Mouse (Mus musculus) monocyte, adult 5-6 weeks (primary cell): ENCODE data around the gene Celf2. TPM values are rescaled to one million over a fixed set of nuclear protein-coding genes. Genes with fewer than 3 reads are reported as not detected.

ENCODE experiments used
- ATAC-seq: fragments of 153-309, 156-312 bp; replicated peaks from 2 replicates; pipeline ENCODE4 v1.8.0; 2017; ENCODE audit warnings: mild to moderate bottlenecking; ENCODE audit not compliant: low TSS enrichment, insufficient number of reproducible peaks, severe bottlenecking, poor library complexity, low FRiP score
- total RNA-seq: library from RNA; stranded (forward); fragments of 200-1000, 200-491, 200-594 nt; gene quantifications from 3 replicates; pipeline ENCODE4 v1.2.3, GENCODE M21; 2017

Celf2 gene
- total RNA-seq, 1 experiment from 2014 or later: 106 TPM

DNA sequence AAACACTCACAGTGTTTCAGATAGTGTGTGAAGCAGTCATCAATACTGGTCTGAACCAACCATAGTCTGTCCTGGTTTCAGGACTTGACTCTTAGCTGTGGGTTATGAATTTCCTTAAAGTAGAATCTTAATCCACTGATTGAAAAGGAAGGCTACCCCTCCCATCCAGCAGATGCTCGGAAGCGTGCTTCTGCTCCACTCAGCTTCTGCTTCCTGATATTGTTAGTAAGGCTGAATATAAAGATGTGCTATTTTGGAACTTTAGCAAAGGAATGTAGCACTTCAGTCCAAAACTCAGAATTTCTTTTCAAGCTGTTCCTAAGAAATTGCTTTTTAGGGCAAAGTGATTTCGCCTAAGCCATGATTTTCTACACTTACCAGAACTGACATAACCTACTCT, 108.8 kb downstream of the Celf2 start:
- no peak for ATAC-seq

DNA sequence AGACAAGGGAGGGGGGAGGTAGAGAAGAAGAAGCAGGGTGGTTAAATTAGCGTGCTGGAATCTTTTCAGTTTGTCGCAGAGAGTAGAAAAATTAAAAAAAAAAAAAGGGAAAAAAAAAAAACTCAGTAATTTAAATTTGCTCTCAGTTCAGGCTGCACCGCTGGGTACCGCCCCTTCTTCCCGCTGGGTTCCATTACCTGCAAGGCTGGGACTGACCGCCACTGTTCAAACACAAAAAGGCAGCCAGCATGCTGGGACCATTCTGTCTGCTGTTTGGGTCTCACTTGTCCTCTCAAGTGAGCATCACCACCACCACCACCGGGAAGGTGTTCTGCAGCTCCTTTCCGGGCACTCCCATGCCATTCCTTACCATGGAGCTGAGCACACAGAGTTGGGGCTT, 113.4 kb downstream of the Celf2 start:
- ATAC-seq: no peak

- no peak for ATAC-seq
Observed at GRCm38 (mm10) chr2:7395473-7395872, 113.9 kb downstream of the Celf2 start.

DNA sequence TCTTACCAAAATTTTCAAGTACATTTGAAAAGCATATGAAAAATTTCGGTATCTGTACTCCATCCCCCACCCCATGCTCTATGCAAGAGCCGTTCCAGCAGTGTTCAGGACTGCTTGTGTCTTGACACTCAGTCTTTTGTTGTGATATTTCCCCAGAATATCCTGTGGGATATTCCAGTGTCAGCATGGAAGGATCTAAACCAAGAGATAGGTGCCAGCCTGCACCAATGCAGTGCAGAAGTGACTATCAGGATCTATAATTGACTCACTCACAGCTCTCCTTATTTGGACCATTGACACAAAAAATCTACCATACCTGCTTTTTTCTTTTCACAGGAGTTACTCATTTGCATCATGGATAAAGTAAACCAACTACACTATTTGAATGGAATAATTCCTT, 116.9 kb downstream of the Celf2 start:
- no peak for ATAC-seq

GRCm38 (mm10) chr2:7389264-7389663, 120.1 kb downstream of the Celf2 start:
- ATAC-seq: no peak

DNA sequence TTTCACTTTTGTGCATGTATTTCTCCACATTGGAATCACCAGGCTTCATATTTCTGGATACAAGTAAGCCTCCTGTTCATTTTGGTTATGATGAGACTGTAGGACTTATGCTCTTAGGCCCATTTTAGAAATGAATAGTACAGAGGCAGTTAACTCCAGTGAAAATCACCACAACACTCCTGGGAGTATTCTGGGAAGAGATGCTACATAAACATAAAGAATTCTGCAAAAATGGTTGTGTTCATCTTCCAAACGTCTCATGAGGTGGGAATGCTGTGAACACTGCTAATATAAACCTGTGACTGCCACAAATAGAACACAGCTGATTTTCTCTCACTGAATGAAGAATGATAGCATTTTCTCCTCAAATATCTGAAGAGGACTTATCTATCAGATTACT, 130.6 kb downstream of the Celf2 start:
- ATAC-seq: no peak

- ATAC-seq: no peak
Observed at GRCm38 (mm10) chr2:7377878-7378277, 131.5 kb downstream of the Celf2 start.

DNA sequence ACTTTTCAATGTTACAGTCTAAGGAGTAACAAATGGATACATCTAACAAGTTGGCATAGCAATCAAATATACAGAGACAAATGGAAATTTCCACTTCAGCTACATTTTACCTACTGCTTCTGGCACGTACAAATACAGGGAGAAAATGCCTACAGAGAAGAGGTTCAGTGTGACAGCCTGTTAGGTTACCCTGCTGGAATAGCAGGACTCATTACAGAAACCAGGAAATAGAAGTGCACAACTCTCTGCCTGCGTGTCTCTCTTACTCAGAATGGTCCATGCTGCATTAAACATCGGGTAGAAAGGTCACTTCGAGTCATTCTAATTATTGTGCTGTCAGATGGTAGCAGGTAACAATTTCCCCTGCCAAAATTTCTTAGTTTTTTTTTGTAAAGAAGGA, 141.6 kb downstream of the Celf2 start:
- no peak for ATAC-seq

GRCm38 (mm10) chr2:7359557-7359956, 149.8 kb downstream of the Celf2 start:
- ATAC-seq: no peak

DNA sequence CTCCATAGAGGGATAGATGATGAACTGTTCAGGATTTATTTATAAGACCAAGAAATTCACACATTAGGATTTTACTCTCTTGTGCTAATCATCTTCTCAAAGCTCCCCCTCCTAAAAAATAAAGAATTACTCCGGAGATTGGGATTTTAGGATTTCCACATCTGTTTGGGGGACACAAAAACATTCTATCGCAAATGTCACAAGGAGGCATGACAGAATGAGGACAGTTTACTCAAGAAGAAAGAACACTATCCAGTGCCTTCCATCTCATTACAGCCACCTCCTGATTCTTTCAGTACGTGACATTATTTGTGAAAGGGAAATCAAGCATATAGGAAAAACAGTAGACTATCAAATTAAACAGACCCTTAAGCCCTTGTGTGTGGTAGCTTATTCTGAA, 150.5 kb downstream of the Celf2 start:
- no peak for ATAC-seq

DNA sequence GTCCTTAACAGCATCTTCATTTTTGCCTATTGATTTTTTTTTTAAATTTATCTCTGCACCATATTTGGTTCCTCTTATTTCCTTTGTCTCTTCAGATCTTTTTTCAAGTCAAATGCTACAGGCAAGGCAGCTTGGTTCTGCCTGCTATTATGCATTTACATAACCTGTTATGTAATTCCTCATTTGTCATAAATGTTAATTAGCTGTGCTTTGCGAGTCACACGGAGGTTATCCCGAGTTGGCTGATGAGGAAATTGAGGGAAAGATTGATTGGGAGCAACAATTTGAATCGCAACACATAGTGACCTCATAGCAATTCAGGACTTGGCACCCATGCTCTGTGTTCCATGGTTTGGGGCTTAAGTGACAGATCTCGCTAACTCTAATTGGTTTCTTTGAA, 158.1 kb downstream of the Celf2 start:
- no peak for ATAC-seq

- no peak for ATAC-seq
Observed at GRCm38 (mm10) chr2:7346703-7347461, 162.5 kb downstream of the Celf2 start.

DNA sequence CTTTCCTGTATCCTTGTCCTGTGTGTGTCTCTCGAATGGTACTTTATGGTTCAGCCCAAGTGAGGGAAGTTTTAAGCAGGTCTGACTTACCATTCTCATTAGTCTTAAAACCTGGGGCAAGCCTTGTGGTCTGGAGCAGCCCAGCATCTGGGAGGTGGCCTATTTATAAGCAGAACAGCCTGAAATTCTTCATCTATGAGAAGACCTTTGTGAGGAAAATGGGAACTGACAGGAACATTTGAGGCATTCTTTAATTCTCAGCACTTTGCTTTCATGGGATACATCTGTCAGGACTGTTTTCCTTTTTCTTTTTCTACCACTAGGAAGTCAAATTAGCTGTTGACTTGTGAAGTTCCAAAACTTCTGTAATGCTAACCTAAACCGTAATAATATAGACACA, 164.4 kb downstream of the Celf2 start:
- ATAC-seq: no peak

GRCm38 (mm10) chr2:7342911-7343478, 166.4 kb downstream of the Celf2 start:
- ATAC-seq: no peak

DNA sequence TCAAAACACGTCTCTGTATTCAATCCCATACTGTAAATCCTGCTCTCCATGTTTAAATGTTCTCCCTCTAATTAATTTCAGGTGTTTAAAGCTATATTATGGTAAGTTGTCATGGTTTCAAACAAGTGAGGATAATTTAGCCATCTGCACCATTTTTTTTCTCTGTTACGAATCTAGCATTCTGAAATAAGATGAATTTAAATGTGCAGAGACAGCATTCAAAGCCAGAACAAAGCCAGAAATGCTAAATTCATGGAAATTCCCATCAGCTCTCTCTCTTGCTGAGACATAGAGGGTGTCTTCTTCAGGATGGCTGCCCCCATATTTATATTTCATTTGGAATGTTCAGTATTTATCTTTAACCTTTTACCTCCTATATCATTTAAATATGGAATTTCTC, 174.5 kb downstream of the Celf2 start:
- ATAC-seq: no peak

DNA sequence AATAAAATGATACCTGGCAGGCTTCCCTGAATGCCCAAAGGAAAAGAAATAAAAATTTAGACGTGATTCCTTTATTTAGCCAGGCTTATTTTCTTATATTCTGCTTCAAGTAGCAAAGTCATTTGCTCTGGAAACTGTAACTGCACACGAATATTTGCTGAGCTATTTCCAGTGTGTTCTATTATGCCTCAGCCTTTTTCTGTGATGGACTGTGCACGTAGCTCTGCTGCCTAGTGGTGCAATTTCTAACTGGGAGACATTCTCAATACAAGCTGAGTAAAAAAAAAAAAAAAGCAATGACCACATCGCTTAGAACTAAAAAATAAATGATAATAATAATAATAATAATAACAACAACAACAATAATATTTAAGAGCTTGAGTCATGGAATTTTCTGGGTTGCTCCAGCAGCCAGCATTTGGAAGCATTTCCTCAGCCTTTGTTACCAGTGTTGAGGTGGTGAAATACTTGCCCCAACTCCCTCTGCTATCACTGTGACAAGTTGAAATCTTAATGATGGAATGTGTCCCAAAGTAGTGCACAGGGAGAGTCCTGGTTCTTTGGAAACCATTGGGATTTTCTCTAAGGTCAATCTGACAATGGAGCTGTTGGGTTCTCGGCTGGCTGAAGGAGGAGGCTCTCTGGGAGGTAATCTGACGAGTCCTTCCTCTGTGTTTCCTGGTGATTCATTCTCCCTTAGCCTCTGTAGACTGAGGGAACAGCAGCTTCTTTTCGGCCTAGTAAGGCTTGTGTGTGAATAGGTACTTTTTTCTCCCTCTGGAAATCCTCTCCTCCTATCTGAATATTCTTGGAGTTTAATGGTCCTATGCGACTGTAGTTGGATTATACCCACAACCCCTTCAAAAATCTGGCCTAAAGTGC, 181.1 kb downstream of the Celf2 start:
- no peak for ATAC-seq

DNA sequence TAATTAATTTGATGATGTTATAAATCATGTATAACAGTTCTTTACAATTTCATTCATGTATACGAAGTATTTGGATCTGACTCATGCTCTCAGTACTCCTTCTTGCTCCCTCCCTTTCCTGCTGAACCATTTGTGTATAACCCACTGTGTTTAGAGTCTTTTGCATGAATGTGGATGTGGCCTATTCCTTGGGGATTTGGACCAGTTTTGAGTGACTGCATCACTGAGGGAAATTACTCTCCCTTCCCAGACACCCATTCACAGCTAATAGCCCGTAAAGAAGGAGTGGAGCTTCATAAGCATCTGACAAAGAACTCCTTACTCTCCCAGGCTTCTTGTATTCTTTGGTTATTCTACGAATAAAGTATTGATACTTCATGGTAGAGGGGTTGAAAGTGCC, 189.6 kb downstream of the Celf2 start:
- no peak for ATAC-seq

GRCm38 (mm10) chr2:7311776-7312175, 197.6 kb downstream of the Celf2 start:
- no peak for ATAC-seq

GRCm38 (mm10) chr2:7310840-7311182, 198.6 kb downstream of the Celf2 start:
- no peak for ATAC-seq
